Mouse (Mus musculus) lung, embryonic 14.5 days (tissue): ENCODE measurements around the gene Kif1bp. TPM values are rescaled to one million over a fixed set of nuclear protein-coding genes. Genes with fewer than 3 reads are reported as not detected.

ENCODE experiments used
- ATAC-seq: fragments of 200-750 bp; cut with Nextera tagmentation; 2 replicates; pipeline ENCODE4 v1.8.0; 2017; ENCODE audit warnings: mild to moderate bottlenecking, moderate TSS enrichment, moderate library complexity; ENCODE audit not compliant: insufficient read depth
- DNase-seq: peaks from one replicate; pipeline ENCODE4 v3.0.0-alpha.2; 2015
- H3K27ac ChIP-seq: fragments of 300-500 bp; sonication (generic); 2 replicates; pipeline ENCODE4 v1.5.1; 2014; ENCODE audit warnings: low read depth, mild to moderate bottlenecking, moderate library complexity
- H3K27me3 ChIP-seq: fragments of 300-500 bp; sonication (generic); 2 replicates; pipeline ENCODE4 v1.6.1; 2014; ENCODE audit warnings: low read length, control low read depth; ENCODE audit not compliant: insufficient read depth
- H3K36me3 ChIP-seq: fragments of 300-500 bp; sonication (generic); 2 replicates; pipeline ENCODE4 v1.6.1; 2014; ENCODE audit warnings: control low read depth; ENCODE audit not compliant: insufficient read depth
- H3K4me1 ChIP-seq: fragments of 300-500 bp; sonication (generic); 2 replicates; pipeline ENCODE4 v1.6.1; 2014; ENCODE audit warnings: antibody characterized with exemption, control low read depth; ENCODE audit not compliant: insufficient read depth
- H3K4me2 ChIP-seq: fragments of 300-500 bp; sonication (generic); 2 replicates; pipeline ENCODE4 v1.6.1; 2014; ENCODE audit warnings: mild to moderate bottlenecking
- H3K4me3 ChIP-seq: fragments of 300-500 bp; sonication (generic); 2 replicates; pipeline ENCODE4 v1.5.1; 2014; ENCODE audit warnings: low read depth, low read length
- H3K9ac ChIP-seq: fragments of 300-500 bp; sonication (generic); 2 replicates; pipeline ENCODE4 v1.6.1; 2014
- H3K9me3 ChIP-seq: fragments of 300-500 bp; sonication (generic); 2 replicates; pipeline ENCODE4 v1.6.1; 2016; ENCODE audit warnings: low read depth, low read length, control low read depth
- CTCF ChIP-seq: IDR thresholded peaks from 2 replicates; pipeline ENCODE4 v1.5.1; 2016; ENCODE audit warnings: antibody characterized with exemption, low read depth
- WGBS: fragments of 180-500 bp; shearing (Covaris S2); extraction: QIAGEN DNeasy Blood & Tissue Kit; methylation state at CpG from one replicate; pipeline ENCODE4 v1.1.7; 2014; 5-methylcytosine and 5-hydroxymethylcytosine counted together
- polyA plus RNA-seq: library from polyadenylated mRNA; unstranded; fragments of >200 nt; fragmentation: Nextera tagmentation; extraction: Ambion mirVana; gene quantifications from 2 replicates; pipeline ENCODE4 v1.2.1, GENCODE M21; 2014

The Kif1bp gene
- polyA plus RNA-seq, 1 experiment from 2014 or later, result 42.7 TPM

GRCm38 (mm10) chr10:62508459-62508858 is 69.8 kb downstream of the Kif1bp start:
- peaks cover 4% of the 10 kb centered on the region for H3K4me1 ChIP-seq
- 3% methylated on average over 11 of the region's 11 CpGs for whole genome bisulfite sequencing
- ATAC-seq (no peak), DNase-seq (peak; percentile 60)
- TF ChIP-seq CTCF, result no peak
- peak overlapping the region; percentile 67 for H3K4me2 ChIP-seq
- H3K4me3 ChIP-seq, result peak overlapping the region; percentile 34
- H3K9ac ChIP-seq, result peak overlapping the region; percentile 17
- no peaks in the 10 kb centered on the region for H3K9me3 ChIP-seq
- H3K36me3 ChIP-seq, result no peaks in the 10 kb centered on the region
- peaks cover 20% of the 10 kb centered on the region for H3K27me3 ChIP-seq
- H3K27ac ChIP-seq, result peak overlapping the region; percentile 58

GRCm38 (mm10) chr10:62507591-62508308 is 70.5 kb downstream of the Kif1bp start:
- Histone ChIP-seq H3K9ac (peak overlapping the region; percentile 17), H3K27me3 (peaks cover 20% of the 10 kb centered on the region), H3K4me3 (peak overlapping the region; percentile 34), H3K4me1 (peaks cover 4% of the 10 kb centered on the region), H3K27ac (no peak overlapping the region), H3K4me2 (peak overlapping the region; percentile 67), H3K36me3 (no peaks in the 10 kb centered on the region), H3K9me3 (no peaks in the 10 kb centered on the region)
- TF ChIP-seq CTCF, result no peak
- no peak for ATAC-seq
- 8% methylated on average over 18 of the region's 18 CpGs for WGBS
- peak; percentile 47 for DNase-seq

GRCm38 (mm10) chr10:62507071-62507470 is 71.2 kb downstream of the Kif1bp start:
- H3K9me3 ChIP-seq, result no peaks in the 10 kb centered on the region
- WGBS, result 87% methylated on average over 4 of the region's 4 CpGs
- H3K4me2 ChIP-seq, result peak overlapping the region; percentile 67
- no peak overlapping the region for H3K9ac ChIP-seq
- TF ChIP-seq CTCF, result no peak
- peaks cover 4% of the 10 kb centered on the region for H3K4me1 ChIP-seq
- no peak overlapping the region for H3K4me3 ChIP-seq
- H3K27me3 ChIP-seq, result peaks cover 20% of the 10 kb centered on the region
- no peaks in the 10 kb centered on the region for H3K36me3 ChIP-seq
- ATAC-seq (no peak), DNase-seq (no peak)
- no peak overlapping the region for H3K27ac ChIP-seq

GRCm38 (mm10) chr10:62506019-62506556 is 72.2 kb downstream of the Kif1bp start:
- TF ChIP-seq CTCF, result no peak
- peak; percentile 12 for DNase-seq
- no peak overlapping the region for H3K9ac ChIP-seq
- no peaks in the 10 kb centered on the region for H3K9me3 ChIP-seq
- WGBS, result 73% methylated on average over 17 of the region's 17 CpGs
- no peak overlapping the region for H3K27ac ChIP-seq
- no peaks in the 10 kb centered on the region for H3K36me3 ChIP-seq
- H3K4me1 ChIP-seq, result peaks cover 4% of the 10 kb centered on the region
- H3K4me3 ChIP-seq, result no peak overlapping the region
- peaks cover 20% of the 10 kb centered on the region for H3K27me3 ChIP-seq
- no peak overlapping the region for H3K4me2 ChIP-seq
- ATAC-seq, result no peak

GRCm38 (mm10) chr10:62505224-62505983 is 72.9 kb downstream of the Kif1bp start:
- no peak for ATAC-seq
- WGBS, result 76% methylated on average over 9 of the region's 9 CpGs
- H3K4me3 ChIP-seq, result no peak overlapping the region
- peaks cover 4% of the 10 kb centered on the region for H3K4me1 ChIP-seq
- no peak overlapping the region for H3K4me2 ChIP-seq
- peaks cover 20% of the 10 kb centered on the region for H3K27me3 ChIP-seq
- no peak overlapping the region for H3K9ac ChIP-seq
- H3K36me3 ChIP-seq, result no peaks in the 10 kb centered on the region
- H3K9me3 ChIP-seq, result no peaks in the 10 kb centered on the region
- TF ChIP-seq CTCF, result no peak
- DNase-seq, result no peak
- no peak overlapping the region for H3K27ac ChIP-seq

- Histone ChIP-seq H3K4me2 (no peak overlapping the region), H3K9ac (no peak overlapping the region), H3K27ac (no peak overlapping the region), H3K4me3 (no peak overlapping the region), H3K36me3 (no peaks in the 10 kb centered on the region), H3K27me3 (peaks cover 20% of the 10 kb centered on the region), H3K9me3 (no peaks in the 10 kb centered on the region), H3K4me1 (peaks cover 4% of the 10 kb centered on the region)
- DNase-seq, result no peak
- 65% methylated on average over 12 of the region's 12 CpGs for WGBS
- ATAC-seq, result no peak
- TF ChIP-seq CTCF, result no peak
Measured at GRCm38 (mm10) chr10:62503836-62504628, 74.2 kb downstream of the Kif1bp start.
